Mouse (Mus musculus): Measurements from ENCODE around the gene Ptpn7.
"Not testable (repeated sequence)": the region's sequence is repeated elsewhere in the genome, so short reads cannot be mapped to it uniquely, and the experiment has no call there.

Gene Ptpn7

GRCm38 (mm10) chr1:135132473-135132872 is at the start of gene Ptpn7:
Ptpn7 (plus strand) TSS chr1:135132700.
- DNase-seq (ENCODE audit: low spot score in 2 of 2), result no peak

GRCm38 (mm10) chr1:135083465-135083864 is 49.0 kb upstream of the Ptpn7 start:
- no peak for DNase-seq (ENCODE audit: low spot score in 2 of 2)

- DNase-seq (ENCODE audit: low spot score in 2 of 2), result no peak
Measured at GRCm38 (mm10) chr1:135085296-135085871, 47.1 kb upstream of the Ptpn7 start.

- no peak for DNase-seq (ENCODE audit: low spot score in 2 of 2)
Measured at GRCm38 (mm10) chr1:135086015-135086414, 46.5 kb upstream of the Ptpn7 start.

- no peak for DNase-seq (ENCODE audit: low spot score in 2 of 2)
Measured at GRCm38 (mm10) chr1:135087414-135087813, 45.1 kb upstream of the Ptpn7 start.

GRCm38 (mm10) chr1:135089626-135090025 is 42.9 kb upstream of the Ptpn7 start:
- no peak for DNase-seq (ENCODE audit: low spot score in 2 of 2)

GRCm38 (mm10) chr1:135090914-135091313 is 41.6 kb upstream of the Ptpn7 start:
- DNase-seq (ENCODE audit: low spot score in 2 of 2), result no peak

GRCm38 (mm10) chr1:135094723-135095122 is 37.8 kb upstream of the Ptpn7 start:
- no peak for DNase-seq (ENCODE audit: low spot score in 2 of 2)

- DNase-seq (ENCODE audit: low spot score in 2 of 2), result no peak
Measured at GRCm38 (mm10) chr1:135095189-135095588, 37.3 kb upstream of the Ptpn7 start.

GRCm38 (mm10) chr1:135096312-135096711 is 36.2 kb upstream of the Ptpn7 start:
- no peak for DNase-seq (ENCODE audit: low spot score in 2 of 2)

- DNase-seq (ENCODE audit: low spot score in 2 of 2), result no peak
Measured at GRCm38 (mm10) chr1:135097441-135097840, 35.1 kb upstream of the Ptpn7 start.

GRCm38 (mm10) chr1:135098441-135098840 is 34.1 kb upstream of the Ptpn7 start:
- DNase-seq (ENCODE audit: low spot score in 2 of 2), result no peak

GRCm38 (mm10) chr1:135100400-135100799 is 32.1 kb upstream of the Ptpn7 start:
- DNase-seq (ENCODE audit: low spot score in 2 of 2), result no peak

GRCm38 (mm10) chr1:135105124-135105523 is 27.4 kb upstream of the Ptpn7 start, which contains the start of gene Lgr6:
Lgr6 (minus strand) TSS chr1:135105276.
- no peak for DNase-seq (ENCODE audit: low spot score in 2 of 2)

GRCm38 (mm10) chr1:135105951-135106350 is 26.5 kb upstream of the Ptpn7 start:
- DNase-seq (ENCODE audit: low spot score in 2 of 2), result peak; percentile 49 to 50

GRCm38 (mm10) chr1:135108611-135109010 is 23.9 kb upstream of the Ptpn7 start:
- DNase-seq (ENCODE audit: low spot score in 2 of 2), result no peak

- DNase-seq (ENCODE audit: low spot score in 2 of 2), result peak; percentile 72 to 76
Measured at GRCm38 (mm10) chr1:135110075-135110474, 22.4 kb upstream of the Ptpn7 start.

GRCm38 (mm10) chr1:135111271-135111670 is 21.2 kb upstream of the Ptpn7 start:
- not testable (repeated sequence) for DNase-seq (ENCODE audit: low spot score in 2 of 2)

- DNase-seq (ENCODE audit: low spot score in 2 of 2), result peak in 1 of 2 experiments; percentile 39
Measured at GRCm38 (mm10) chr1:135112661-135113060, 19.8 kb upstream of the Ptpn7 start.

GRCm38 (mm10) chr1:135124573-135125363 is 7.7 kb upstream of the Ptpn7 start:
- DNase-seq (ENCODE audit: low spot score in 2 of 2), result no peak

- DNase-seq (ENCODE audit: low spot score in 2 of 2), result no peak
Measured at GRCm38 (mm10) chr1:135125990-135126389, 6.5 kb upstream of the Ptpn7 start.

- DNase-seq (ENCODE audit: low spot score in 2 of 2), result no peak
Measured at GRCm38 (mm10) chr1:135126443-135127027, 6.0 kb upstream of the Ptpn7 start.

- DNase-seq (ENCODE audit: low spot score in 2 of 2), result no peak
Measured at GRCm38 (mm10) chr1:135128011-135128441, 4.5 kb upstream of the Ptpn7 start.
